Mouse (Mus musculus): ENCODE measurements around the gene Sardh.

The Sardh gene

GRCm38 (mm10) chr2:27248211-27248610 lies at the start of gene Sardh:
Gene Sardh (minus strand): TSS chr2:27248337.
- DNase-seq (ENCODE audit: low spot score in 2 of 2), result no peak

GRCm38 (mm10) chr2:27296656-27297406 lies 48.7 kb upstream of the Sardh start:
- no peak for DNase-seq (ENCODE audit: low spot score in 2 of 2)

GRCm38 (mm10) chr2:27294777-27295176 lies 46.6 kb upstream of the Sardh start:
- DNase-seq (ENCODE audit: low spot score in 2 of 2), result no peak

GRCm38 (mm10) chr2:27289019-27289418 lies 40.9 kb upstream of the Sardh start:
- peak; percentile 79 to 84 for DNase-seq (ENCODE audit: low spot score in 2 of 2)

GRCm38 (mm10) chr2:27286971-27287710 lies 39.0 kb upstream of the Sardh start:
- no peak for DNase-seq (ENCODE audit: low spot score in 2 of 2)

- no peak for DNase-seq (ENCODE audit: low spot score in 2 of 2)
These were observed 36.3 kb upstream of the Sardh start for GRCm38 (mm10) chr2:27284441-27284840.

GRCm38 (mm10) chr2:27281771-27282170 lies 33.6 kb upstream of the Sardh start:
- DNase-seq (ENCODE audit: low spot score in 2 of 2), result no peak

GRCm38 (mm10) chr2:27280920-27281611 lies 32.9 kb upstream of the Sardh start:
- DNase-seq (ENCODE audit: low spot score in 2 of 2), result peak; percentile 51 to 67

GRCm38 (mm10) chr2:27278859-27279258 lies 30.7 kb upstream of the Sardh start:
- no peak for DNase-seq (ENCODE audit: low spot score in 2 of 2)

- DNase-seq (ENCODE audit: low spot score in 2 of 2), result no peak
These were observed 20.2 kb upstream of the Sardh start for GRCm38 (mm10) chr2:27268325-27268724.

- DNase-seq (ENCODE audit: low spot score in 2 of 2), result no peak
These were observed 17.7 kb upstream of the Sardh start for GRCm38 (mm10) chr2:27265819-27266218.

GRCm38 (mm10) chr2:27262984-27263383 lies 14.8 kb upstream of the Sardh start:
- DNase-seq (ENCODE audit: low spot score in 2 of 2), result no peak

- DNase-seq (ENCODE audit: low spot score in 2 of 2), result no peak
These were observed 3.3 kb upstream of the Sardh start for GRCm38 (mm10) chr2:27251434-27251833.

GRCm38 (mm10) chr2:27247487-27247863 lies 662 bp downstream of the Sardh start:
- no peak for DNase-seq (ENCODE audit: low spot score in 2 of 2)

GRCm38 (mm10) chr2:27246712-27247486 lies 1.2 kb downstream of the Sardh start:
- DNase-seq (ENCODE audit: low spot score in 2 of 2), result peak; percentile 32 to 61

GRCm38 (mm10) chr2:27245947-27246346 lies 2.2 kb downstream of the Sardh start:
- no peak for DNase-seq (ENCODE audit: low spot score in 2 of 2)

GRCm38 (mm10) chr2:27237342-27237741 lies 10.8 kb downstream of the Sardh start:
- DNase-seq (ENCODE audit: low spot score in 2 of 2), result no peak

GRCm38 (mm10) chr2:27235729-27236128 lies 12.4 kb downstream of the Sardh start:
- DNase-seq (ENCODE audit: low spot score in 2 of 2), result peak; percentile 65 to 68

GRCm38 (mm10) chr2:27232376-27232775 lies 15.8 kb downstream of the Sardh start:
- DNase-seq (ENCODE audit: low spot score in 2 of 2), result no peak

GRCm38 (mm10) chr2:27229481-27230105 lies 18.5 kb downstream of the Sardh start:
- DNase-seq (ENCODE audit: low spot score in 2 of 2), result no peak

- DNase-seq (ENCODE audit: low spot score in 2 of 2), result no peak
These were observed 19.2 kb downstream of the Sardh start for GRCm38 (mm10) chr2:27228809-27229480.
